Mouse (Mus musculus): ENCODE results near the gene Sirt7. TPM values are rescaled to one million over a fixed set of nuclear protein-coding genes. Genes with fewer than 3 reads are reported as not detected.

Gene Sirt7
- polyA plus RNA-seq, 1 experiment from 2014 or later: 17.6 TPM

GRCm38 (mm10) chr11:120579316-120580107 lies 45.5 kb downstream of the Sirt7 start:
- Histone ChIP-seq H3K4me2 (peak overlapping the region; percentile 93), H3K9me3 (replicated peaks) (no peaks in the 10 kb centered on the region), H3K4me1 (replicated peaks) (peaks cover 29% of the 10 kb centered on the region), H3K4me3 (peak overlapping the region; percentile 71), H3K36me3 (peaks cover 30% of the 10 kb centered on the region), H3K9ac (peak overlapping the region; percentile 89; the same call in 1 of the 2 replicates), H3K27me3 (no peaks in the 10 kb centered on the region), H3K27ac (peak overlapping the region; percentile 91; the same call in 1 of the 2 replicates)
- ATAC-seq (replicated peaks; ENCODE audit: insufficient number of reproducible peaks, insufficient read depth, low FRiP score, low read depth): no peak
- 42% methylated on average over 15 of the region's 15 CpGs for WGBS

- peaks cover 27% of the 10 kb centered on the region for H3K36me3 ChIP-seq
- H3K9me3 ChIP-seq (replicated peaks): no peaks in the 10 kb centered on the region
- H3K27ac ChIP-seq: no peak overlapping the region
- H3K27me3 ChIP-seq: no peaks in the 10 kb centered on the region
- 0 out of 2 replicates have a peak overlapping the region, but pooled peaks have one; percentile 93 for H3K4me2 ChIP-seq
- H3K4me3 ChIP-seq: no peak overlapping the region
- 61% methylated on average over 11 of the region's 11 CpGs for whole genome bisulfite sequencing
- peaks cover 34% of the 10 kb centered on the region for H3K4me1 ChIP-seq (replicated peaks)
- no peak for ATAC-seq (replicated peaks; ENCODE audit: insufficient number of reproducible peaks, insufficient read depth, low FRiP score, low read depth)
- no peak overlapping the region for H3K9ac ChIP-seq
Measured at GRCm38 (mm10) chr11:120578694-120579243, 46.3 kb downstream of the Sirt7 start.

- Histone ChIP-seq H3K9me3 (replicated peaks) (no peaks in the 10 kb centered on the region), H3K36me3 (peaks cover 26% of the 10 kb centered on the region), H3K27ac (no peak overlapping the region), H3K4me3 (no peak overlapping the region), H3K4me1 (replicated peaks) (peaks cover 34% of the 10 kb centered on the region), H3K9ac (no peak overlapping the region), H3K27me3 (no peaks in the 10 kb centered on the region), H3K4me2 (no peak overlapping the region)
- 82% methylated on average over 10 of the region's 10 CpGs for WGBS
- no peak for ATAC-seq (replicated peaks; ENCODE audit: insufficient number of reproducible peaks, insufficient read depth, low FRiP score, low read depth)
Measured at GRCm38 (mm10) chr11:120578024-120578693, 46.9 kb downstream of the Sirt7 start.

GRCm38 (mm10) chr11:120577211-120578023 lies 47.6 kb downstream of the Sirt7 start:
- no peak overlapping the region for H3K4me2 ChIP-seq
- no peaks in the 10 kb centered on the region for H3K27me3 ChIP-seq
- ATAC-seq (replicated peaks; ENCODE audit: insufficient number of reproducible peaks, insufficient read depth, low FRiP score, low read depth): no peak
- no peak overlapping the region for H3K9ac ChIP-seq
- peaks cover 26% of the 10 kb centered on the region for H3K36me3 ChIP-seq
- no peak overlapping the region for H3K27ac ChIP-seq
- no peak overlapping the region for H3K4me3 ChIP-seq
- no peaks in the 10 kb centered on the region for H3K9me3 ChIP-seq (replicated peaks)
- 81% methylated on average over 7 of the region's 7 CpGs for WGBS
- H3K4me1 ChIP-seq (replicated peaks): peaks cover 34% of the 10 kb centered on the region

- no peak overlapping the region for H3K27ac ChIP-seq
- no peaks in the 10 kb centered on the region for H3K27me3 ChIP-seq
- H3K4me1 ChIP-seq (replicated peaks): peaks cover 31% of the 10 kb centered on the region
- no peak overlapping the region for H3K9ac ChIP-seq
- no peaks in the 10 kb centered on the region for H3K9me3 ChIP-seq (replicated peaks)
- ATAC-seq (replicated peaks; ENCODE audit: insufficient number of reproducible peaks, insufficient read depth, low FRiP score, low read depth): no peak
- H3K4me3 ChIP-seq: no peak overlapping the region
- H3K36me3 ChIP-seq: peaks cover 26% of the 10 kb centered on the region
- 68% methylated on average over 3 of the region's 3 CpGs for WGBS
- no peak overlapping the region for H3K4me2 ChIP-seq
Measured at GRCm38 (mm10) chr11:120576365-120576981, 48.6 kb downstream of the Sirt7 start.

GRCm38 (mm10) chr11:120575940-120576339 lies 49.1 kb downstream of the Sirt7 start:
- Histone ChIP-seq H3K36me3 (peaks cover 31% of the 10 kb centered on the region), H3K9ac (no peak overlapping the region), H3K4me1 (replicated peaks) (peaks cover 36% of the 10 kb centered on the region), H3K27ac (no peak overlapping the region), H3K4me3 (no peak overlapping the region), H3K4me2 (no peak overlapping the region), H3K9me3 (replicated peaks) (no peaks in the 10 kb centered on the region), H3K27me3 (no peaks in the 10 kb centered on the region)
- ATAC-seq (replicated peaks; ENCODE audit: insufficient number of reproducible peaks, insufficient read depth, low FRiP score, low read depth): no peak

GRCm38 (mm10) chr11:120575046-120575445 lies 50.0 kb downstream of the Sirt7 start:
- Histone ChIP-seq H3K4me1 (replicated peaks) (peaks cover 35% of the 10 kb centered on the region), H3K4me2 (no peak overlapping the region), H3K9me3 (replicated peaks) (no peaks in the 10 kb centered on the region), H3K36me3 (peaks cover 39% of the 10 kb centered on the region), H3K27ac (peak overlapping the region; percentile 96; the same call in 1 of the 2 replicates), H3K9ac (0 out of 2 replicates have a peak overlapping the region, but pooled peaks have one; percentile 79), H3K4me3 (no peak overlapping the region), H3K27me3 (no peaks in the 10 kb centered on the region)
- WGBS: 78% methylated on average over 2 of the region's 2 CpGs
- no peak for ATAC-seq (replicated peaks; ENCODE audit: insufficient number of reproducible peaks, insufficient read depth, low FRiP score, low read depth)

- H3K27ac ChIP-seq: peak overlapping the region; percentile 96
- peaks cover 27% of the 10 kb centered on the region for H3K4me1 ChIP-seq (replicated peaks)
- WGBS: 20% methylated on average over 5 of the region's 5 CpGs
- peaks cover 42% of the 10 kb centered on the region for H3K36me3 ChIP-seq
- H3K9me3 ChIP-seq (replicated peaks): no peaks in the 10 kb centered on the region
- no peaks in the 10 kb centered on the region for H3K27me3 ChIP-seq
- peak overlapping the region; percentile 79; the same call in 1 of the 2 replicates for H3K9ac ChIP-seq
- H3K4me2 ChIP-seq: peak overlapping the region; percentile 83
- peak overlapping the region; percentile 93 for H3K4me3 ChIP-seq
- no peak for ATAC-seq (replicated peaks; ENCODE audit: insufficient number of reproducible peaks, insufficient read depth, low FRiP score, low read depth)
Measured at GRCm38 (mm10) chr11:120574278-120574600, 50.8 kb downstream of the Sirt7 start.

- no peak; the same call in 1 of the 2 replicates for ATAC-seq (replicated peaks; ENCODE audit: insufficient number of reproducible peaks, insufficient read depth, low FRiP score, low read depth)
Measured at GRCm38 (mm10) chr11:120573585-120574277, 51.3 kb downstream of the Sirt7 start.

More at GRCm38 (mm10) chr11:120573585-120574277, 51.3 kb downstream of the Sirt7 start:
- no peaks in the 10 kb centered on the region for H3K9me3 ChIP-seq (replicated peaks)
- no peaks in the 10 kb centered on the region for H3K27me3 ChIP-seq
- peak overlapping the region; percentile 83 for H3K4me2 ChIP-seq
- peak overlapping the region; percentile 96 for H3K27ac ChIP-seq
- WGBS: 0% methylated on average over 23 of the region's 23 CpGs
- peak overlapping the region; percentile 93 for H3K4me3 ChIP-seq
- H3K9ac ChIP-seq: peak overlapping the region; percentile 79
- peaks cover 22% of the 10 kb centered on the region for H3K4me1 ChIP-seq (replicated peaks)
- H3K36me3 ChIP-seq: peaks cover 39% of the 10 kb centered on the region

All from heart, embryonic 15.5 days (tissue).